Mouse (Mus musculus) limb, embryonic 11.5 days (tissue): ENCODE results near the gene Rnf31. TPM values are rescaled to one million over a fixed set of nuclear protein-coding genes. Genes with fewer than 3 reads are reported as not detected.

Experiments used
- ATAC-seq: fragments of 200-750 bp; cut with Nextera tagmentation; 2 replicates; pipeline ENCODE4 v1.8.0; 2017; ENCODE audit warnings: low read depth; ENCODE audit not compliant: insufficient number of reproducible peaks, low FRiP score, low TSS enrichment
- DNase-seq: peaks from one replicate; pipeline ENCODE4 v3.0.0-alpha.2; 2015; ENCODE audit warnings: low spot score
- H3K27ac ChIP-seq: fragments of 300-500 bp; sonication (generic); replicated peaks from 2 replicates; pipeline ENCODE4 v1.5.1; 2014; ENCODE audit warnings: low read depth, mild to moderate bottlenecking, low read length
- H3K27me3 ChIP-seq: fragments of 300-500 bp; sonication (generic); 2 replicates; pipeline ENCODE4 v1.6.1; 2014; ENCODE audit warnings: mild to moderate bottlenecking, low read length, mixed read lengths; ENCODE audit not compliant: control insufficient read depth, insufficient read depth
- H3K36me3 ChIP-seq: fragments of 300-500 bp; sonication (generic); 2 replicates; pipeline ENCODE4 v1.6.1; 2014; ENCODE audit warnings: mild to moderate bottlenecking, low read length, moderate library complexity, mixed read lengths; ENCODE audit not compliant: control insufficient read depth, insufficient read depth
- H3K4me1 ChIP-seq: fragments of 300-500 bp; sonication (generic); 2 replicates; pipeline ENCODE4 v1.6.1; 2014; ENCODE audit warnings: low read length, mixed read lengths; ENCODE audit not compliant: control insufficient read depth, insufficient read depth
- H3K4me2 ChIP-seq: fragments of 300-500 bp; sonication (generic); 2 replicates; pipeline ENCODE4 v1.6.1; 2014; ENCODE audit warnings: low read depth, mild to moderate bottlenecking, moderate library complexity; ENCODE audit not compliant: severe bottlenecking
- H3K4me3 ChIP-seq: fragments of 300-500 bp; sonication (generic); 2 replicates; pipeline ENCODE4 v1.5.1; 2014; ENCODE audit warnings: low read depth, low read length
- H3K9ac ChIP-seq: fragments of 300-500 bp; sonication (generic); 2 replicates; pipeline ENCODE4 v1.6.1; 2014; ENCODE audit warnings: mild to moderate bottlenecking, low read length
- H3K9me3 ChIP-seq: fragments of 300-500 bp; sonication (generic); 2 replicates; pipeline ENCODE4 v1.6.1; 2016; ENCODE audit warnings: low read length; ENCODE audit not compliant: control insufficient read depth
- WGBS: fragments of 180-500 bp; shearing (Covaris S2); extraction: QIAGEN DNeasy Blood & Tissue Kit; methylation state at CpG from one replicate; pipeline ENCODE4 v1.1.7; 2014; 5-methylcytosine and 5-hydroxymethylcytosine counted together
- polyA plus RNA-seq: library from polyadenylated mRNA; unstranded; fragments of >200 nt; fragmentation: Nextera tagmentation; extraction: Ambion mirVana; gene quantifications from 2 replicates; pipeline ENCODE4 v1.2.1, GENCODE M21; 2014

The Rnf31 gene
- 10.3 and 13.9 TPM in 2 replicates for polyA plus RNA-seq

GRCm38 (mm10) chr14:55591331-55591891 lies at the start of gene Rnf31:
TSS of gene Rnf31 (plus strand) at chr14:55591708.
- H3K4me1 ChIP-seq: peaks cover 6% of the 10 kb centered on the region; the same call in 1 of the 2 replicates
- WGBS: under 1% methylated on average over 33 of the region's 33 CpGs

GRCm38 (mm10) chr14:55542268-55542667 lies 49.2 kb upstream of the Rnf31 start:
- no peak overlapping the region for H3K9ac ChIP-seq
- no peak for ATAC-seq
- peaks cover 8% of the 10 kb centered on the region for H3K4me1 ChIP-seq
- no peak for DNase-seq
- no peaks in the 10 kb centered on the region for H3K27me3 ChIP-seq
- 95% methylated on average over 12 of the region's 12 CpGs for WGBS
- H3K9me3 ChIP-seq: no peaks in the 10 kb centered on the region
- H3K27ac ChIP-seq: no peak overlapping the region
- H3K4me2 ChIP-seq: no peak overlapping the region
- H3K4me3 ChIP-seq: no peak overlapping the region
- peaks cover 2% of the 10 kb centered on the region; the same call in 1 of the 2 replicates for H3K36me3 ChIP-seq

More at GRCm38 (mm10) chr14:55591331-55591891, at the start of gene Rnf31:
- ATAC-seq: peak; percentile 80
- no peaks in the 10 kb centered on the region for H3K27me3 ChIP-seq
- H3K4me2 ChIP-seq: peak within 1 kb of the TSS; percentile 92
- peak within 1 kb of the TSS; percentile 84 for H3K9ac ChIP-seq
- peak; percentile 91 for DNase-seq
- peak within 1 kb of the TSS; percentile 87 for H3K27ac ChIP-seq
- no peaks in the 10 kb centered on the region for H3K9me3 ChIP-seq
- peaks cover 8% of the 10 kb centered on the region; the same call in 1 of the 2 replicates for H3K36me3 ChIP-seq
- peak within 1 kb of the TSS; percentile 97 for H3K4me3 ChIP-seq

- Histone ChIP-seq H3K4me2 (no peak overlapping the region), H3K27me3 (no peaks in the 10 kb centered on the region), H3K9ac (no peak overlapping the region), H3K4me3 (no peak overlapping the region), H3K27ac (no peak overlapping the region), H3K9me3 (no peaks in the 10 kb centered on the region), H3K36me3 (peaks cover 11% of the 10 kb centered on the region; the same call in 1 of the 2 replicates), H3K4me1 (peaks cover 8% of the 10 kb centered on the region)
- whole genome bisulfite sequencing: 92% methylated on average over 9 of the region's 9 CpGs
- ATAC-seq (no peak), DNase-seq (no peak)
These were observed 47.2 kb upstream of the Rnf31 start for GRCm38 (mm10) chr14:55544334-55544733.

GRCm38 (mm10) chr14:55550191-55550590 lies 41.3 kb upstream of the Rnf31 start:
- no peaks in the 10 kb centered on the region for H3K4me1 ChIP-seq
- no peak overlapping the region for H3K9ac ChIP-seq
- no peak for DNase-seq
- no peak overlapping the region for H3K27ac ChIP-seq
- WGBS: 92% methylated on average over 6 of the region's 6 CpGs
- no peaks in the 10 kb centered on the region for H3K27me3 ChIP-seq
- H3K4me3 ChIP-seq: no peak overlapping the region
- ATAC-seq: no peak
- no peaks in the 10 kb centered on the region for H3K9me3 ChIP-seq
- no peak overlapping the region for H3K4me2 ChIP-seq
- peaks cover 8% of the 10 kb centered on the region; the same call in 1 of the 2 replicates for H3K36me3 ChIP-seq

DNA sequence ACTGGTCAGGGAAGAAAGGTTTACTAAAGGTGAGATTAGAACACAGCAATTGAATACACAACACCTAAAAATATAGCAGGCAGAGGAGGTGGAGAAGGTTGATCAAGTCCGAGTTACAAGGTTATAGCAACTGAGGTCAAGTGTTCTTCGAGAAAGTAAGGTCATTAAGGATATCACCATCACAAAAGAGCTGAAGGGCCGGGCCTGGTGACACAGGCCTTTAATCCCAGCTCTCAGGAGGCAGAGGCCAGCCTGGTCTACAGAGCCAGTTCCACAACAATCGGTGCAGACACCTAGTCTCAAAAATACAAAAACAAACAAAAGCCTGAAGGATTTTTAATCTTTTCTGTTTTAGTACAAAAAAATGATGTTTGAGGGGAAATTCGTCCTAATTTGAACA lies 40.2 kb upstream of the Rnf31 start:
- ATAC-seq (no peak), DNase-seq (no peak)
- WGBS: 72% methylated on average over 5 of the region's 5 CpGs

DNA sequence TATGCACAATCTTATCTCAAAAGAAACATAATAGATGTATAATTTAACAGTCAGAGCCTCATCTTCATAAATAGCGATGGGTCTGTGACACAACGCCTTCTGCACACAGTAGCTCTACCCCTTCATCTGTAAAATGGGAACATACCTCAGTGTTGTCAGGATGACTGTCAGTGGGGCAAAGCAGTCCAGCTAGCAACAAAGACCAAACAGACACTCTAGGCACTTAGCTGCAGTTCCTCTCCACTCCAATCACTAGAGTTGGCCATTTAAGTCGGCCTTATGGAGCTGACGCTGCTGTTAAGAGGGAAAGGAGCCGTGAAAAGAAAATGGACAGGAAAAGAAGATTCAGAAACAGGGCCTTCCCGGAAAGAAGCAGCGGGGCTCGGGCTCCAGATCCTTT lies 39.7 kb upstream of the Rnf31 start:
- Histone ChIP-seq H3K36me3 (peaks cover 8% of the 10 kb centered on the region; the same call in 1 of the 2 replicates), H3K4me1 (no peaks in the 10 kb centered on the region), H3K4me2 (no peak overlapping the region), H3K27ac (no peak overlapping the region), H3K9ac (no peak overlapping the region), H3K4me3 (no peak overlapping the region), H3K27me3 (no peaks in the 10 kb centered on the region), H3K9me3 (no peaks in the 10 kb centered on the region)
- ATAC-seq (no peak), DNase-seq (no peak)
- WGBS: 94% methylated on average over 8 of the region's 8 CpGs

More for the DNA sequence above, 40.2 kb upstream of the Rnf31 start:
- Histone ChIP-seq H3K9me3 (no peaks in the 10 kb centered on the region), H3K36me3 (peaks cover 8% of the 10 kb centered on the region; the same call in 1 of the 2 replicates), H3K4me1 (no peaks in the 10 kb centered on the region), H3K27me3 (no peaks in the 10 kb centered on the region), H3K4me3 (no peak overlapping the region), H3K9ac (no peak overlapping the region), H3K27ac (no peak overlapping the region), H3K4me2 (no peak overlapping the region)

DNA sequence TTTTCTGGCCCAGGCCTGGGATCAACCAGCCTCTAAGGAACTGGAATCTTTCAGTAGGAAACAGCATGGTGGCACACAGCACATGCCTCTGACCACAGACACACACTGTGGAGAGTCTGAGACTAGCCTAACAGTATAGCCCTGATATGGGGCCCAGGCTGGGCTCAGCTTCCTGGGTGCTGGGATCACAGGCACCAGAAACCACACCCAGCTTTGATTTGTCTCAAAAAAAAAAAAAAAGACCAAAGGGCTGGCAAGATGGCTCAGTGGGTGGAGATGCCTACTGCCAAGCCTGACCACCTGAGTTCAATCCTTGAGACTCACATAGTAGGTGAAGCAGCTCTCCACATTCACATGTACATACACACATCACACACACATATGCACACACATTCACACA lies 36.9 kb upstream of the Rnf31 start:
- Histone ChIP-seq H3K27me3 (no peaks in the 10 kb centered on the region), H3K4me2 (no peak overlapping the region), H3K36me3 (no peaks in the 10 kb centered on the region), H3K9me3 (no peaks in the 10 kb centered on the region), H3K9ac (no peak overlapping the region), H3K4me1 (no peaks in the 10 kb centered on the region), H3K27ac (no peak overlapping the region), H3K4me3 (no peak overlapping the region)
- ATAC-seq (no peak), DNase-seq (no peak)

DNA sequence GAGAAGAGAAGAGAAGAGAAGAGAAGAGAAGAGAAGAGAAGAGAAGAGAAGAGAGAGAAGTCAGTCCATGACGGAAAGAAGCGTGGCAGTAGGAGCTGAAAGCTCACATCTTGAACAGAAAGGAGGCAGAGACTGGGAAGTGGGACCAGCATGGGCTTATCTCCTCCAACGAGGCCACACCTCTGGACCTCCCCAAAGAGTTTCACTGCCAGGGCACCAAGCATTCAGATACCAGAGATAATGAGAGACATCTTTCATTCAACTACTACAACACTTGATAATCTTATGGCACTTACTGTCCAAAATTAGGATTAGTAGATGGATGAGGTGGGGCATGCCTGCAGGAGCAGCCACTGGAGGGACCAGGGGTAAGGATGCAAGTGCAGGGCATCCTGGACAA lies 35.7 kb upstream of the Rnf31 start:
- ATAC-seq (no peak), DNase-seq (no peak)
- Histone ChIP-seq H3K4me1 (no peaks in the 10 kb centered on the region), H3K4me3 (no peak overlapping the region), H3K27ac (no peak overlapping the region), H3K4me2 (no peak overlapping the region), H3K36me3 (no peaks in the 10 kb centered on the region), H3K27me3 (no peaks in the 10 kb centered on the region), H3K9ac (no peak overlapping the region), H3K9me3 (no peaks in the 10 kb centered on the region)
- 85% methylated on average over 3 of the region's 3 CpGs for WGBS

- Histone ChIP-seq H3K9ac (no peak overlapping the region), H3K36me3 (no peaks in the 10 kb centered on the region), H3K9me3 (no peaks in the 10 kb centered on the region), H3K27me3 (no peaks in the 10 kb centered on the region), H3K27ac (no peak overlapping the region), H3K4me3 (no peak overlapping the region), H3K4me2 (no peak overlapping the region), H3K4me1 (peaks cover 4% of the 10 kb centered on the region; the same call in 1 of the 2 replicates)
- ATAC-seq (no peak), DNase-seq (peak; percentile 77)
- 24% methylated on average over 5 of the region's 5 CpGs for WGBS
These were observed 34.5 kb upstream of the Rnf31 start for GRCm38 (mm10) chr14:55557003-55557402.
